Mouse (Mus musculus) heart, adult 2 months (tissue): ENCODE measurements around the gene Sept7.

Source experiments
- CTCF ChIP-seq: fragments of 200-600 bp; IDR thresholded peaks from 2 replicates; pipeline ENCODE4 v1.8.1; 2022; ENCODE audit warnings: antibody characterized with exemption, mild to moderate bottlenecking, moderate library complexity
- EP300 ChIP-seq: fragments of 200-500 bp; IDR thresholded peaks from 2 replicates; pipeline ENCODE4 v1.6.1; 2011; ENCODE audit warnings: low read depth, low read length, control low read depth; ENCODE audit not compliant: insufficient read depth

- TF ChIP-seq CTCF (no peak), EP300 (no peak)
These were observed 62.1 kb downstream of the Sept7 start for GRCm38 (mm10) chr9:25314304-25314703.
